In genomic region chr19:18639552-18639951, GRCm38 (mm10) we compare ENCODE assay signal across 12 mouse cellular contexts. TPM values are rescaled to one million over a fixed set of nuclear protein-coding genes. Genes with fewer than 3 reads are reported as not detected.
DNase-seq lines count a peak whose midpoint lies in the region; TF ChIP-seq lines count a peak whose summit lies in the region.
"Had no signal": no experiment of that assay in that cellular context is flagged by ENCODE, and none has a peak within 500 bp of the region (broad histone marks: within the 10 kb centered on the region; RNA-seq: fewer than 3 reads in every experiment).

No protein-coding gene starts in this region.

- no peaks in the 10 kb centered on the region for H3K9me3 ChIP-seq in ES-Bruce4 (replicated peaks; ENCODE audit: control insufficient read depth, insufficient read depth, low read length, poor library complexity, severe bottlenecking)
- H3K9me3 ChIP-seq: forebrain, embryonic 15.5 days; heart, embryonic 13.5 days; kidney, embryonic 15.5 days; neural tube, embryonic 15.5 days had no signal

- no peak overlapping the region for H3K4me3 ChIP-seq in left cerebral cortex, adult 2 months
- no peak overlapping the region for H3K4me3 ChIP-seq in ES-Bruce4 (ENCODE audit: low read depth, low read length)
- H3K4me3 ChIP-seq: forebrain, embryonic 15.5 days; heart, embryonic 13.5 days; kidney, embryonic 15.5 days; neural tube, embryonic 15.5 days had no signal

- no peak overlapping the region for H3K27ac ChIP-seq in left cerebral cortex, adult 2 months
- H3K27ac ChIP-seq in ES-Bruce4 (ENCODE audit: insufficient read depth, low read length) = no peak overlapping the region
- H3K27ac ChIP-seq: forebrain, embryonic 15.5 days; heart, embryonic 13.5 days; kidney, embryonic 15.5 days; macrophage; neural tube, embryonic 15.5 days had no signal

- intact Hi-C loops in left cerebral cortex, adult 2 months (cut with DNase I) = no loop called here
- intact Hi-C loops in left cerebral cortex, postnatal 36 days (cut with DNase I) = loop anchor here (10.0 kb wide), 1 partner anchor 75 kb away; the partner anchor contains the start of gene D030056L22Rik
- intact Hi-C loops in left cerebral cortex, postnatal 25 days (cut with DNase I) = no loop called here

- TF ChIP-seq EP300 in ES-Bruce4 (IDR thresholded peaks at IDR 0.05; ENCODE audit: insufficient read depth, low read depth, low read length) = no peak

- H3K4me1 ChIP-seq in ES-Bruce4 (ENCODE audit: control insufficient read depth, insufficient read depth, low read length) = no peaks in the 10 kb centered on the region
- H3K4me1 ChIP-seq: forebrain, embryonic 15.5 days; neural tube, embryonic 15.5 days had no signal

- TF ChIP-seq CTCF in left cerebral cortex, adult 2 months (IDR thresholded peaks at IDR 0.05) = peak; percentile 60
- peak; percentile 38 for TF ChIP-seq CTCF in ES-Bruce4 (IDR thresholded peaks at IDR 0.05; ENCODE audit: low read depth, low read length)

- DNase-seq in left cerebral cortex, adult 2 months (ENCODE audit: extremely low spot score in 1 of 2, low spot score in 2 of 2) = no peak
- no peak for DNase-seq in left cerebral cortex, postnatal 36 days (ENCODE audit: low spot score in 2 of 2)
- peak; percentile 64 for DNase-seq in CD4-positive, CD25-positive, alpha-beta regulatory T cell, adult 2 months (ENCODE audit: low read depth, low spot score)
- DNase-seq in induced T-regulatory cell, adult 2 months (ENCODE audit: low read depth) = peak; percentile 63
- no peak for DNase-seq in natural killer cell, adult 2 months (ENCODE audit: low spot score in 2 of 2)
- no peak for DNase-seq in left cerebral cortex, postnatal 25 days (ENCODE audit: low spot score in 2 of 2)

- no peaks in the 10 kb centered on the region for H3K27me3 ChIP-seq in ES-Bruce4 (ENCODE audit: control insufficient read depth, insufficient read depth, low read length, poor library complexity, severe bottlenecking)
- H3K27me3 ChIP-seq: forebrain, embryonic 15.5 days; heart, embryonic 13.5 days; kidney, embryonic 15.5 days; neural tube, embryonic 15.5 days had no signal

- no peaks in the 10 kb centered on the region for H3K36me3 ChIP-seq in ES-Bruce4 (ENCODE audit: control insufficient read depth, insufficient read depth, low read length, poor library complexity, severe bottlenecking)
- H3K36me3 ChIP-seq: forebrain, embryonic 15.5 days; neural tube, embryonic 15.5 days had no signal

- no peak overlapping the region for H3K9ac ChIP-seq in ES-Bruce4 (ENCODE audit: low read depth, poor library complexity, severe bottlenecking)
- H3K9ac ChIP-seq: forebrain, embryonic 15.5 days; heart, embryonic 13.5 days; kidney, embryonic 15.5 days; neural tube, embryonic 15.5 days had no signal

- TF ChIP-seq POLR2A in ES-Bruce4 (IDR thresholded peaks at IDR 0.05; ENCODE audit: insufficient read depth, low read length) = no peak

RNA-seq across cellular contexts. Expression of gene Nmrk1, which starts 7.8 kb away (rescaled TPM):
- 1 to 10 TPM; 4.9 to 5.4 TPM for total RNA-seq in left cerebral cortex, adult 2 months (2021)
- 1 to 10 TPM; 4.8 TPM for total RNA-seq in left cerebral cortex, postnatal 36 days (2021)
- 15.9 and 20.4 TPM in 2 replicates for polyA plus RNA-seq in ES-Bruce4 (2011; ENCODE audit: insufficient read depth, insufficient read length, low read depth, missing spikeins)
- total RNA-seq in left cerebral cortex, postnatal 25 days (2021) = 1 to 10 TPM; 3.6 TPM

RNA-seq across cellular contexts. Expression of gene Ostf1, which starts 7.9 kb away (rescaled TPM):
- 10 to 100 TPM; 18.8 to 19.7 TPM for total RNA-seq in left cerebral cortex, adult 2 months (2021)
- 10 to 100 TPM; 13.6 to 16.8 TPM for total RNA-seq in left cerebral cortex, postnatal 36 days (2021)
- 79.9 and 87.0 TPM in 2 replicates for polyA plus RNA-seq in ES-Bruce4 (2011; ENCODE audit: insufficient read depth, insufficient read length, low read depth, missing spikeins)
- total RNA-seq in left cerebral cortex, postnatal 25 days (2021) = 10 to 100 TPM; 16.2 to 16.8 TPM

RNA-seq across cellular contexts. Expression of gene Carnmt1, which starts 31.0 kb away (rescaled TPM):
- total RNA-seq in left cerebral cortex, adult 2 months (2021) = 10 to 100 TPM; 12.6 to 12.9 TPM
- total RNA-seq in left cerebral cortex, postnatal 36 days (2021) = 10 to 100 TPM in 1 of 2 experiments, 1 to 10 TPM in 1; 9.7 to 13.9 TPM
- polyA plus RNA-seq in ES-Bruce4 (2011; ENCODE audit: insufficient read depth, insufficient read length, low read depth, missing spikeins) = 40.8 and 49.5 TPM in 2 replicates
- total RNA-seq in left cerebral cortex, postnatal 25 days (2021) = 10 to 100 TPM; 11.1 to 11.6 TPM

Comparison
In these comparisons a context has a peak if more than half of its experiments do, and no peak if none do; other contexts are left out.
1. DNase-seq: peak in CD4-positive, CD25-positive, alpha-beta regulatory T cell, adult 2 months (single experiment) and induced T-regulatory cell, adult 2 months (single experiment); none in left cerebral cortex, adult 2 months (0 of 2), left cerebral cortex, postnatal 36 days (0 of 2), natural killer cell, adult 2 months (0 of 2) and left cerebral cortex, postnatal 25 days (0 of 2).